Mouse (Mus musculus): ENCODE measurements at regions not wholly inside any gene's neighbourhood (a gene's known extent, or its start where the extent isn't known, plus 50 kb on each side); places are given as distances from the start of the nearest gene placed in this dataset.

- 95% methylated on average over 2 of the region's 2 CpGs for WGBS
- no peak overlapping the region for H3K4me2 ChIP-seq (ENCODE audit: low read depth, low read length, poor library complexity, severe bottlenecking)
- H3K27ac ChIP-seq (ENCODE audit: low read depth, low read length), result no peak overlapping the region
- H3K4me3 ChIP-seq (ENCODE audit: low read depth, low read length), result no peak overlapping the region
- no peak overlapping the region for H3K9ac ChIP-seq (replicated peaks; ENCODE audit: low read length, poor library complexity, severe bottlenecking)
- no peaks in the 10 kb centered on the region for H3K4me1 ChIP-seq (ENCODE audit: insufficient read depth, low read length)
- DNase-seq (ENCODE audit: low spot score), result no peak
- ATAC-seq (ENCODE audit: low FRiP score), result no peak
- H3K36me3 ChIP-seq (ENCODE audit: insufficient read depth, low read length), result no peaks in the 10 kb centered on the region
- no peaks in the 10 kb centered on the region for H3K27me3 ChIP-seq (ENCODE audit: insufficient read depth, low read length)
- TF ChIP-seq CTCF (IDR thresholded peaks at IDR 0.05), result no peak
- no peaks in the 10 kb centered on the region for H3K9me3 ChIP-seq (ENCODE audit: low read length)
Measured at GRCm38 (mm10) chr12:25590262-25590661, 493.3 kb upstream of the Id2 start.

GRCm38 (mm10) chr12:25585746-25586145 is 488.8 kb upstream of the Id2 start:
- Histone ChIP-seq H3K4me3 (ENCODE audit: low read depth, low read length) (no peak overlapping the region), H3K4me2 (ENCODE audit: low read depth, low read length, poor library complexity, severe bottlenecking) (no peak overlapping the region), H3K27me3 (ENCODE audit: insufficient read depth, low read length) (no peaks in the 10 kb centered on the region), H3K27ac (ENCODE audit: low read depth, low read length) (no peak overlapping the region), H3K36me3 (ENCODE audit: insufficient read depth, low read length) (no peaks in the 10 kb centered on the region), H3K9me3 (ENCODE audit: low read length) (no peaks in the 10 kb centered on the region), H3K9ac (replicated peaks; ENCODE audit: low read length, poor library complexity, severe bottlenecking) (no peak overlapping the region), H3K4me1 (ENCODE audit: insufficient read depth, low read length) (no peaks in the 10 kb centered on the region)
- DNase-seq (ENCODE audit: low spot score) (no peak), ATAC-seq (ENCODE audit: low FRiP score) (no peak)
- WGBS, result 94% methylated on average over 3 of the region's 3 CpGs
- TF ChIP-seq CTCF (IDR thresholded peaks at IDR 0.05), result no peak

- Histone ChIP-seq H3K4me3 (ENCODE audit: low read depth, low read length) (no peak overlapping the region), H3K27me3 (ENCODE audit: insufficient read depth, low read length) (no peaks in the 10 kb centered on the region), H3K36me3 (ENCODE audit: insufficient read depth, low read length) (no peaks in the 10 kb centered on the region), H3K4me2 (ENCODE audit: low read depth, low read length, poor library complexity, severe bottlenecking) (no peak overlapping the region), H3K9ac (replicated peaks; ENCODE audit: low read length, poor library complexity, severe bottlenecking) (no peak overlapping the region), H3K4me1 (ENCODE audit: insufficient read depth, low read length) (no peaks in the 10 kb centered on the region), H3K9me3 (ENCODE audit: low read length) (no peaks in the 10 kb centered on the region), H3K27ac (ENCODE audit: low read depth, low read length) (no peak overlapping the region)
- DNase-seq (ENCODE audit: low spot score), result no peak
- TF ChIP-seq CTCF (IDR thresholded peaks at IDR 0.05), result no peak
- WGBS, result 90% methylated on average over 8 of the region's 8 CpGs
- ATAC-seq (ENCODE audit: low FRiP score), result no peak
Measured at GRCm38 (mm10) chr12:25579407-25579806, 482.5 kb upstream of the Id2 start.

GRCm38 (mm10) chr12:25565131-25565530 is 468.2 kb upstream of the Id2 start:
- H3K4me2 ChIP-seq (ENCODE audit: low read depth, low read length, poor library complexity, severe bottlenecking), result no peak overlapping the region
- no peaks in the 10 kb centered on the region for H3K9me3 ChIP-seq (ENCODE audit: low read length)
- no peaks in the 10 kb centered on the region for H3K4me1 ChIP-seq (ENCODE audit: insufficient read depth, low read length)
- H3K4me3 ChIP-seq (ENCODE audit: low read depth, low read length), result no peak overlapping the region
- ATAC-seq (ENCODE audit: low FRiP score) (no peak), DNase-seq (ENCODE audit: low spot score) (no peak)
- H3K27me3 ChIP-seq (ENCODE audit: insufficient read depth, low read length), result no peaks in the 10 kb centered on the region
- no peak overlapping the region for H3K9ac ChIP-seq (replicated peaks; ENCODE audit: low read length, poor library complexity, severe bottlenecking)
- H3K27ac ChIP-seq (ENCODE audit: low read depth, low read length), result no peak overlapping the region
- no peak for TF ChIP-seq CTCF (IDR thresholded peaks at IDR 0.05)
- 89% methylated on average over 2 of the region's 2 CpGs for WGBS
- no peaks in the 10 kb centered on the region for H3K36me3 ChIP-seq (ENCODE audit: insufficient read depth, low read length)

GRCm38 (mm10) chr12:25559601-25560000 is 462.7 kb upstream of the Id2 start:
- H3K4me3 ChIP-seq (ENCODE audit: low read depth, low read length), result no peak overlapping the region
- no peaks in the 10 kb centered on the region for H3K4me1 ChIP-seq (ENCODE audit: insufficient read depth, low read length)
- DNase-seq (ENCODE audit: low spot score) (no peak), ATAC-seq (ENCODE audit: low FRiP score) (no peak)
- no peaks in the 10 kb centered on the region for H3K27me3 ChIP-seq (ENCODE audit: insufficient read depth, low read length)
- no peaks in the 10 kb centered on the region for H3K36me3 ChIP-seq (ENCODE audit: insufficient read depth, low read length)
- H3K9me3 ChIP-seq (ENCODE audit: low read length), result no peaks in the 10 kb centered on the region
- no peak overlapping the region for H3K4me2 ChIP-seq (ENCODE audit: low read depth, low read length, poor library complexity, severe bottlenecking)
- no peak overlapping the region for H3K9ac ChIP-seq (replicated peaks; ENCODE audit: low read length, poor library complexity, severe bottlenecking)
- no peak for TF ChIP-seq CTCF (IDR thresholded peaks at IDR 0.05)
- no peak overlapping the region for H3K27ac ChIP-seq (ENCODE audit: low read depth, low read length)

GRCm38 (mm10) chr12:25553656-25554055 is 456.7 kb upstream of the Id2 start:
- DNase-seq (ENCODE audit: low spot score), result peak; percentile 62

More at GRCm38 (mm10) chr12:25553656-25554055, 456.7 kb upstream of the Id2 start:
- WGBS, result 83% methylated on average over 1 of the region's 1 CpGs
- H3K9me3 ChIP-seq (ENCODE audit: low read length), result no peaks in the 10 kb centered on the region
- no peaks in the 10 kb centered on the region for H3K27me3 ChIP-seq (ENCODE audit: insufficient read depth, low read length)
- H3K4me2 ChIP-seq (ENCODE audit: low read depth, low read length, poor library complexity, severe bottlenecking), result no peak overlapping the region
- TF ChIP-seq CTCF (IDR thresholded peaks at IDR 0.05), result no peak
- H3K4me1 ChIP-seq (ENCODE audit: insufficient read depth, low read length), result no peaks in the 10 kb centered on the region
- no peaks in the 10 kb centered on the region for H3K36me3 ChIP-seq (ENCODE audit: insufficient read depth, low read length)
- no peak overlapping the region for H3K4me3 ChIP-seq (ENCODE audit: low read depth, low read length)
- H3K27ac ChIP-seq (ENCODE audit: low read depth, low read length), result no peak overlapping the region
- no peak overlapping the region for H3K9ac ChIP-seq (replicated peaks; ENCODE audit: low read length, poor library complexity, severe bottlenecking)
- ATAC-seq (ENCODE audit: low FRiP score), result no peak

Measured in midbrain, postnatal 0 days (tissue).